Mouse (Mus musculus) limb, embryonic 15.5 days (tissue): Measurements from ENCODE around the gene Setd1a. TPM values are rescaled to one million over a fixed set of nuclear protein-coding genes. Genes with fewer than 3 reads are reported as not detected.
A peak's percentile ranks its signal among the peaks of the same experiment; 100 is the strongest.

Experiments
- ATAC-seq: fragments of 200-750 bp; cut with Nextera tagmentation; 2 replicates; pipeline ENCODE4 v1.8.0; 2017; ENCODE audit warnings: low read depth, moderate TSS enrichment; ENCODE audit not compliant: insufficient number of reproducible peaks, low FRiP score, low TSS enrichment
- H3K27ac ChIP-seq: fragments of 300-500 bp; sonication (generic); 2 replicates; pipeline ENCODE4 v1.5.1; 2015; ENCODE audit warnings: moderate library complexity, mild to moderate bottlenecking, inconsistent platforms
- H3K27me3 ChIP-seq: fragments of 300-500 bp; sonication (generic); 2 replicates; pipeline ENCODE4 v1.6.1; 2015; ENCODE audit warnings: inconsistent platforms
- H3K36me3 ChIP-seq: fragments of 300-500 bp; sonication (generic); 2 replicates; pipeline ENCODE4 v1.6.1; 2015; ENCODE audit warnings: inconsistent platforms
- H3K4me1 ChIP-seq: fragments of 300-500 bp; sonication (generic); 2 replicates; pipeline ENCODE4 v1.6.1; 2015; ENCODE audit warnings: inconsistent platforms
- H3K4me2 ChIP-seq: fragments of 300-500 bp; sonication (generic); 2 replicates; pipeline ENCODE4 v1.6.1; 2015; ENCODE audit warnings: mild to moderate bottlenecking, inconsistent platforms
- H3K4me3 ChIP-seq: fragments of 300-500 bp; sonication (generic); 2 replicates; pipeline ENCODE4 v1.5.1; 2015; ENCODE audit warnings: mild to moderate bottlenecking, inconsistent platforms
- H3K9ac ChIP-seq: fragments of 300-500 bp; sonication (generic); 2 replicates; pipeline ENCODE4 v1.6.1; 2015; ENCODE audit warnings: inconsistent platforms
- H3K9me3 ChIP-seq: fragments of 300-500 bp; sonication (generic); 2 replicates; pipeline ENCODE4 v1.6.1; 2016; ENCODE audit warnings: inconsistent platforms
- WGBS: fragments of 180-500 bp; shearing (Covaris S2); methylation state at CpG from one replicate; pipeline ENCODE4 v1.1.7; 2015; 5-methylcytosine and 5-hydroxymethylcytosine counted together
- polyA plus RNA-seq: library from polyadenylated mRNA; unstranded; fragments of >200 nt; fragmentation: Nextera tagmentation; extraction: Ambion mirVana; gene quantifications from 2 replicates; pipeline ENCODE4 v1.2.1, GENCODE M21; 2015

Gene Setd1a
- polyA plus RNA-seq, 1 experiment from 2014 or later, result 21.7 TPM

GRCm38 (mm10) chr7:127842001-127842718 lies 65.7 kb downstream of the Setd1a start:
- Histone ChIP-seq H3K4me3 (peak overlapping the region; percentile 82), H3K27ac (peak overlapping the region; percentile 95), H3K4me2 (peak overlapping the region; percentile 90), H3K4me1 (peaks cover 12% of the 10 kb centered on the region), H3K27me3 (no peaks in the 10 kb centered on the region), H3K9me3 (no peaks in the 10 kb centered on the region), H3K36me3 (peaks cover 34% of the 10 kb centered on the region), H3K9ac (peak overlapping the region; percentile 68)
- 0 out of 2 replicates have a peak, but pooled peaks have one; percentile 25 for ATAC-seq
- under 1% methylated on average over 40 of the region's 40 CpGs for WGBS

Other genes starting within 250 kb of the Setd1a start
- 8.7 and 12.1 TPM in 2 replicates for gene Tmem265, start 215.3 kb upstream of the Setd1a start, polyA plus RNA-seq
- 39.3 and 41.5 TPM in 2 replicates for gene Phkg2, start 203.3 kb upstream of the Setd1a start, polyA plus RNA-seq
- 4.2 and 7.2 TPM in 2 replicates for gene Ccdc189, start 188.1 kb upstream of the Setd1a start, polyA plus RNA-seq
- 42.9 and 46.1 TPM in 2 replicates for gene Rnf40, start 187.9 kb upstream of the Setd1a start, polyA plus RNA-seq
- gene Zfp629, start 160.9 kb upstream of the Setd1a start, polyA plus RNA-seq, result 11.5 and 11.7 TPM in 2 replicates
- gene Bcl7c, start 67.7 kb upstream of the Setd1a start, polyA plus RNA-seq, result 81.1 and 90.5 TPM in 2 replicates
- gene Ctf1, start 63.9 kb upstream of the Setd1a start, polyA plus RNA-seq, result 25.3 and 28.7 TPM in 2 replicates
- 0.19 and 0.44 TPM in 2 replicates for gene Ctf2, start 44.5 kb upstream of the Setd1a start, polyA plus RNA-seq
- gene Fbxl19, start 32.1 kb upstream of the Setd1a start, polyA plus RNA-seq, result 4.3 and 4.4 TPM in 2 replicates
- 23.6 and 26.5 TPM in 2 replicates for gene Orai3, start 6.9 kb upstream of the Setd1a start, polyA plus RNA-seq
- gene Gm49388, start 8.9 kb downstream of the Setd1a start, polyA plus RNA-seq, result not detected in 2 replicates
- gene Hsd3b7, start 23.9 kb downstream of the Setd1a start, polyA plus RNA-seq, result 18.7 and 23.8 TPM in 2 replicates
- 72.5 and 79.5 TPM in 2 replicates for gene Stx4a, start 47.6 kb downstream of the Setd1a start, polyA plus RNA-seq
- gene Stx1b, start 47.9 kb downstream of the Setd1a start, polyA plus RNA-seq, result 3.6 and 3.8 TPM in 2 replicates
- 9.1 and 10.0 TPM in 2 replicates for gene Zfp646, start 99.6 kb downstream of the Setd1a start, polyA plus RNA-seq
- 16.4 TPM in 2 replicates for gene Zfp668, start 100.2 kb downstream of the Setd1a start, polyA plus RNA-seq
- 2.2 and 2.4 TPM in 2 replicates for gene Prss53, start 114.3 kb downstream of the Setd1a start, polyA plus RNA-seq
- gene Gm21974, start 118.8 kb downstream of the Setd1a start, polyA plus RNA-seq, result not detected in 2 replicates
- gene Vkorc1, start 118.9 kb downstream of the Setd1a start, polyA plus RNA-seq, result 269 and 272 TPM in 2 replicates
- 98.3 and 117 TPM in 2 replicates for gene Bckdk, start 127.4 kb downstream of the Setd1a start, polyA plus RNA-seq
- gene Kat8, start 135.8 kb downstream of the Setd1a start, polyA plus RNA-seq, result 37.8 and 38.7 TPM in 2 replicates
- 11.5 and 14.2 TPM in 2 replicates for gene Prss8, start 153.4 kb downstream of the Setd1a start, polyA plus RNA-seq
- 11.6 and 12.9 TPM in 2 replicates for gene Prss36, start 170.1 kb downstream of the Setd1a start, polyA plus RNA-seq
- gene Fus, start 190.8 kb downstream of the Setd1a start, polyA plus RNA-seq, result 339 and 390 TPM in 2 replicates
- gene Pycard, start 217.2 kb downstream of the Setd1a start, polyA plus RNA-seq, result 150 and 154 TPM in 2 replicates
- 3.1 and 8.4 TPM in 2 replicates for gene Trim72, start 227.3 kb downstream of the Setd1a start, polyA plus RNA-seq